8 mouse cellular contexts compared by ENCODE assay signal in genomic region chr8:95081650-95082049, GRCm38 (mm10). TPM values are rescaled to one million over a fixed set of nuclear protein-coding genes. Genes with fewer than 3 reads are reported as not detected.
A peak's percentile ranks its signal among the peaks of the same experiment; 100 is the strongest.
DNase-seq lines count a peak whose midpoint lies in the region; ATAC-seq lines count a peak whose summit lies in the region.

No protein-coding gene starts in this region.

- peaks cover 37% of the 10 kb centered on the region for H3K36me3 ChIP-seq in heart, embryonic 14.5 days (ENCODE audit: control insufficient read depth, insufficient read depth, low read length)
- no peaks in the 10 kb centered on the region for H3K36me3 ChIP-seq in embryonic facial prominence, embryonic 11.5 days (replicated peaks; ENCODE audit: control insufficient read depth, insufficient read depth, low read depth, low read length)
- no peaks in the 10 kb centered on the region for H3K36me3 ChIP-seq in limb, embryonic 11.5 days (ENCODE audit: control insufficient read depth, insufficient read depth, low read length)
- no peaks in the 10 kb centered on the region for H3K36me3 ChIP-seq in splenic B cell, adult 2 months (ENCODE audit: control insufficient read depth, insufficient read depth, low read length, poor library complexity, severe bottlenecking)

- H3K27me3 ChIP-seq in heart, embryonic 14.5 days (ENCODE audit: control insufficient read depth, insufficient read depth, low read length) = no peaks in the 10 kb centered on the region
- no peaks in the 10 kb centered on the region for H3K27me3 ChIP-seq in embryonic facial prominence, embryonic 11.5 days (ENCODE audit: control insufficient read depth, insufficient read depth, low read length)
- H3K27me3 ChIP-seq in limb, embryonic 11.5 days (ENCODE audit: control insufficient read depth, insufficient read depth, low read length) = no peaks in the 10 kb centered on the region
- no peaks in the 10 kb centered on the region for H3K27me3 ChIP-seq in splenic B cell, adult 2 months (ENCODE audit: control insufficient read depth, insufficient read depth, low read length, poor library complexity, severe bottlenecking)

- H3K4me3 ChIP-seq in heart, embryonic 14.5 days (ENCODE audit: control insufficient read depth in 1 of 2, insufficient read depth in 1 of 2, low read depth in 1 of 2, low read length in 2 of 2) = peak overlapping the region; percentile 61 to 90
- H3K4me3 ChIP-seq in embryonic facial prominence, embryonic 11.5 days (ENCODE audit: low read depth, low read length) = peak overlapping the region; percentile 66
- H3K4me3 ChIP-seq in limb, embryonic 11.5 days (ENCODE audit: low read depth, low read length) = peak overlapping the region; percentile 78

- peak overlapping the region; percentile 75 for H3K9ac ChIP-seq in heart, embryonic 14.5 days (ENCODE audit: low read length)
- H3K9ac ChIP-seq in embryonic facial prominence, embryonic 11.5 days (replicated peaks; ENCODE audit: low read length) = peak overlapping the region; percentile 74
- peak overlapping the region; percentile 81 for H3K9ac ChIP-seq in limb, embryonic 11.5 days (ENCODE audit: low read length)

- H3K4me2 ChIP-seq in heart, embryonic 14.5 days (ENCODE audit: low read length) = peak overlapping the region; percentile 87
- H3K4me2 ChIP-seq in embryonic facial prominence, embryonic 11.5 days (ENCODE audit: low read depth, low read length) = peak overlapping the region; percentile 37
- peak overlapping the region; percentile 88 for H3K4me2 ChIP-seq in limb, embryonic 11.5 days (ENCODE audit: low read depth, severe bottlenecking)

- H3K27ac ChIP-seq in heart, embryonic 14.5 days (replicated peaks in 1 of 2; ENCODE audit: control insufficient read depth in 1 of 2, insufficient read depth in 1 of 2, low read depth in 2 of 2, low read length in 2 of 2) = peak overlapping the region; percentile 34 to 56
- H3K27ac ChIP-seq in embryonic facial prominence, embryonic 11.5 days (replicated peaks; ENCODE audit: low read depth, low read length) = no peak overlapping the region
- peak overlapping the region; percentile 65; the same call in 1 of the 2 replicates for H3K27ac ChIP-seq in limb, embryonic 11.5 days (replicated peaks; ENCODE audit: low read depth, low read length)

- H3K9me3 ChIP-seq in heart, embryonic 14.5 days (ENCODE audit: control insufficient read depth, low read length) = no peaks in the 10 kb centered on the region
- no peaks in the 10 kb centered on the region for H3K9me3 ChIP-seq in embryonic facial prominence, embryonic 11.5 days (replicated peaks; ENCODE audit: control insufficient read depth, low read length)
- H3K9me3 ChIP-seq in limb, embryonic 11.5 days (ENCODE audit: control insufficient read depth, low read length) = no peaks in the 10 kb centered on the region

- ATAC-seq in heart, embryonic 14.5 days (ENCODE audit: insufficient number of reproducible peaks, insufficient read depth, low FRiP score, low read depth) = no peak
- ATAC-seq in embryonic facial prominence, embryonic 11.5 days (replicated peaks; ENCODE audit: insufficient number of reproducible peaks, low FRiP score, low TSS enrichment, low read depth) = no peak
- no peak for ATAC-seq in limb, embryonic 11.5 days (ENCODE audit: insufficient number of reproducible peaks, low FRiP score, low TSS enrichment, low read depth)
- ATAC-seq in monocyte, adult 5-6 weeks (replicated peaks; ENCODE audit: insufficient number of reproducible peaks, low FRiP score, low TSS enrichment, poor library complexity, severe bottlenecking) = no peak

- H3K4me1 ChIP-seq in heart, embryonic 14.5 days (ENCODE audit: control insufficient read depth in 2 of 2, insufficient read depth in 2 of 2, low read length in 2 of 2) = peaks cover 6 to 9% of the 10 kb centered on the region in 2 experiments; a peak in 3 of 4 replicates
- no peaks in the 10 kb centered on the region for H3K4me1 ChIP-seq in embryonic facial prominence, embryonic 11.5 days (ENCODE audit: control insufficient read depth, insufficient read depth, low read length)
- peaks cover 7% of the 10 kb centered on the region; the same call in 1 of the 2 replicates for H3K4me1 ChIP-seq in limb, embryonic 11.5 days (ENCODE audit: control insufficient read depth, insufficient read depth, low read length)

- 8% methylated on average over 11 of the region's 11 CpGs for WGBS in heart, embryonic 14.5 days
- WGBS in embryonic facial prominence, embryonic 11.5 days = 7% methylated on average over 11 of the region's 11 CpGs
- WGBS in limb, embryonic 11.5 days = 12% methylated on average over 11 of the region's 11 CpGs

- intact Hi-C loops in heart, postnatal 36 days (cut with DNase I) = no loop called here

- DNase-seq in heart, postnatal 36 days = no peak
- DNase-seq in ES-CJ7 (ENCODE audit: low read depth, low spot score) = peak; percentile 48
- DNase-seq in embryonic facial prominence, embryonic 11.5 days (ENCODE audit: low spot score) = peak; percentile 8
- peak; percentile 22 for DNase-seq in limb, embryonic 11.5 days (ENCODE audit: low spot score)
- DNase-seq in splenic B cell, adult 2 months (ENCODE audit: low read depth, low spot score) = peak; percentile 19
- no peak for DNase-seq in right cerebral cortex, adult 2 months (ENCODE audit: low spot score in 2 of 2)

RNA-seq across cellular contexts. Expression of gene Katnb1, which starts 0.7 kb away (rescaled TPM):
- 15.0 and 15.2 TPM in 2 replicates for polyA plus RNA-seq in heart, embryonic 14.5 days (2014; fragmentation: Nextera tagmentation; extraction: Ambion mirVana)
- 1 to 10 TPM; 7.2 to 7.5 TPM for total RNA-seq in heart, postnatal 36 days (2021)
- 21.6 and 25.7 TPM in 2 replicates for polyA plus RNA-seq in embryonic facial prominence, embryonic 11.5 days (2014; fragmentation: Nextera tagmentation; extraction: Ambion mirVana)
- polyA plus RNA-seq in limb, embryonic 11.5 days (2014; fragmentation: Nextera tagmentation; extraction: Ambion mirVana) = 23.6 and 31.7 TPM in 2 replicates
- 12.6 to 46.5 TPM (median 38.6 TPM) in 3 replicates for total RNA-seq in monocyte, adult 5-6 weeks (2017)

RNA-seq across cellular contexts. Expression of gene Drc7, which starts 26.7 kb away (rescaled TPM):
- not detected in 2 replicates for polyA plus RNA-seq in heart, embryonic 14.5 days (2014; fragmentation: Nextera tagmentation; extraction: Ambion mirVana)
- not detected for total RNA-seq in heart, postnatal 36 days (2021)
- not detected in 2 replicates for polyA plus RNA-seq in embryonic facial prominence, embryonic 11.5 days (2014; fragmentation: Nextera tagmentation; extraction: Ambion mirVana)
- polyA plus RNA-seq in limb, embryonic 11.5 days (2014; fragmentation: Nextera tagmentation; extraction: Ambion mirVana) = 0.11 and 0.18 TPM in 2 replicates
- total RNA-seq in monocyte, adult 5-6 weeks (2017) = not detected in 3 replicates

Comparison
In these comparisons a context has a peak if more than half of its experiments do, and no peak if none do; other contexts are left out.
1. H3K4me2 ChIP-seq: peak in every context shown above with its lines; median percentile 88 in limb, embryonic 11.5 days; 87 in heart, embryonic 14.5 days; 37 in embryonic facial prominence, embryonic 11.5 days.
2. DNase-seq: peak in ES-CJ7 (single experiment), embryonic facial prominence, embryonic 11.5 days (single experiment), limb, embryonic 11.5 days (single experiment) and splenic B cell, adult 2 months (single experiment); none in heart, postnatal 36 days (0 of 2) and right cerebral cortex, adult 2 months (0 of 2).
3. Peak in every context shown above with its lines, with median percentiles within 50 percentile points of each other: H3K4me3 ChIP-seq and H3K9ac ChIP-seq.